Mouse (Mus musculus): Measurements from ENCODE around the gene Rem1. TPM values are rescaled to one million over a fixed set of nuclear protein-coding genes. Genes with fewer than 3 reads are reported as not detected.
A peak's percentile ranks its signal among the peaks of the same experiment; 100 is the strongest.

The Rem1 gene
- polyA plus RNA-seq, 1 experiment from 2014 or later, result 9.6 TPM

- peak overlapping the region; percentile 32 for H3K4me2 ChIP-seq (ENCODE audit: low read length)
- H3K36me3 ChIP-seq (ENCODE audit: control insufficient read depth, insufficient read depth, low read length), result no peaks in the 10 kb centered on the region
- H3K4me3 ChIP-seq (ENCODE audit: low read depth, low read length), result no peak overlapping the region
- H3K9me3 ChIP-seq (ENCODE audit: control insufficient read depth, low read length), result no peaks in the 10 kb centered on the region
- 0 out of 2 replicates have a peak overlapping the region, but pooled peaks have one; percentile 5 for H3K9ac ChIP-seq (ENCODE audit: low read length)
- no peak for DNase-seq (ENCODE audit: low spot score)
- H3K27ac ChIP-seq (ENCODE audit: low read depth), result no peak overlapping the region
- H3K4me1 ChIP-seq (replicated peaks; ENCODE audit: control insufficient read depth, insufficient read depth, low read length), result peaks cover 13% of the 10 kb centered on the region
- H3K27me3 ChIP-seq (replicated peaks; ENCODE audit: control insufficient read depth, insufficient read depth, low read length), result peaks cover 7% of the 10 kb centered on the region; the same call in 1 of the 2 replicates
- no peak for ATAC-seq (replicated peaks; ENCODE audit: low FRiP score, low TSS enrichment, low read depth)
- WGBS, result 29% methylated on average over 17 of the region's 17 CpGs
These were observed 6.6 kb downstream of the Rem1 start for GRCm38 (mm10) chr2:152633334-152633733.

- Histone ChIP-seq H3K4me3 (ENCODE audit: low read depth, low read length) (no peak overlapping the region), H3K4me2 (ENCODE audit: low read length) (no peak overlapping the region), H3K27ac (ENCODE audit: low read depth) (no peak overlapping the region), H3K9me3 (ENCODE audit: control insufficient read depth, low read length) (no peaks in the 10 kb centered on the region), H3K27me3 (replicated peaks; ENCODE audit: control insufficient read depth, insufficient read depth, low read length) (peaks cover 3% of the 10 kb centered on the region; the same call in 1 of the 2 replicates), H3K4me1 (replicated peaks; ENCODE audit: control insufficient read depth, insufficient read depth, low read length) (peaks cover 20% of the 10 kb centered on the region), H3K9ac (ENCODE audit: low read length) (no peak overlapping the region), H3K36me3 (ENCODE audit: control insufficient read depth, insufficient read depth, low read length) (no peaks in the 10 kb centered on the region)
- 73% methylated on average over 29 of the region's 29 CpGs for WGBS
- no peak for DNase-seq (ENCODE audit: low spot score)
- no peak for ATAC-seq (replicated peaks; ENCODE audit: low FRiP score, low TSS enrichment, low read depth)
These were observed 7.6 kb downstream of the Rem1 start for GRCm38 (mm10) chr2:152634311-152634710.

GRCm38 (mm10) chr2:152636246-152637005 is 9.7 kb downstream of the Rem1 start:
- H3K9ac ChIP-seq (ENCODE audit: low read length), result no peak overlapping the region
- ATAC-seq (replicated peaks; ENCODE audit: low FRiP score, low TSS enrichment, low read depth), result peak; percentile 53

GRCm38 (mm10) chr2:152637006-152637322 is 10.2 kb downstream of the Rem1 start:
- H3K9ac ChIP-seq (ENCODE audit: low read length), result no peak overlapping the region
- 63% methylated on average over 6 of the region's 6 CpGs for WGBS

More at GRCm38 (mm10) chr2:152636246-152637005, 9.7 kb downstream of the Rem1 start:
- DNase-seq (ENCODE audit: low spot score), result peak; percentile 67
- peaks cover 26% of the 10 kb centered on the region for H3K4me1 ChIP-seq (replicated peaks; ENCODE audit: control insufficient read depth, insufficient read depth, low read length)
- H3K27ac ChIP-seq (ENCODE audit: low read depth), result peak overlapping the region; percentile 92
- no peaks in the 10 kb centered on the region; the same call in 1 of the 2 replicates for H3K27me3 ChIP-seq (replicated peaks; ENCODE audit: control insufficient read depth, insufficient read depth, low read length)
- H3K36me3 ChIP-seq (ENCODE audit: control insufficient read depth, insufficient read depth, low read length), result no peaks in the 10 kb centered on the region
- no peak overlapping the region for H3K4me3 ChIP-seq (ENCODE audit: low read depth, low read length)
- no peaks in the 10 kb centered on the region for H3K9me3 ChIP-seq (ENCODE audit: control insufficient read depth, low read length)
- peak overlapping the region; percentile 22; the same call in 1 of the 2 replicates for H3K4me2 ChIP-seq (ENCODE audit: low read length)
- 50% methylated on average over 23 of the region's 23 CpGs for WGBS

GRCm38 (mm10) chr2:152637381-152637780 is 10.6 kb downstream of the Rem1 start:
- no peak overlapping the region for H3K9ac ChIP-seq (ENCODE audit: low read length)
- H3K4me3 ChIP-seq (ENCODE audit: low read depth, low read length), result no peak overlapping the region
- no peaks in the 10 kb centered on the region for H3K9me3 ChIP-seq (ENCODE audit: control insufficient read depth, low read length)
- peak overlapping the region; percentile 92 for H3K27ac ChIP-seq (ENCODE audit: low read depth)
- H3K4me1 ChIP-seq (replicated peaks; ENCODE audit: control insufficient read depth, insufficient read depth, low read length), result peaks cover 26% of the 10 kb centered on the region
- ATAC-seq (replicated peaks; ENCODE audit: low FRiP score, low TSS enrichment, low read depth), result no peak
- WGBS, result 82% methylated on average over 4 of the region's 4 CpGs
- H3K4me2 ChIP-seq (ENCODE audit: low read length), result no peak overlapping the region
- H3K27me3 ChIP-seq (replicated peaks; ENCODE audit: control insufficient read depth, insufficient read depth, low read length), result no peaks in the 10 kb centered on the region; the same call in 1 of the 2 replicates
- DNase-seq (ENCODE audit: low spot score), result no peak
- no peaks in the 10 kb centered on the region for H3K36me3 ChIP-seq (ENCODE audit: control insufficient read depth, insufficient read depth, low read length)

More at GRCm38 (mm10) chr2:152637006-152637322, 10.2 kb downstream of the Rem1 start:
- peak overlapping the region; percentile 92 for H3K27ac ChIP-seq (ENCODE audit: low read depth)
- H3K27me3 ChIP-seq (replicated peaks; ENCODE audit: control insufficient read depth, insufficient read depth, low read length), result no peaks in the 10 kb centered on the region; the same call in 1 of the 2 replicates
- DNase-seq (ENCODE audit: low spot score) (no peak), ATAC-seq (replicated peaks; ENCODE audit: low FRiP score, low TSS enrichment, low read depth) (no peak)
- H3K36me3 ChIP-seq (ENCODE audit: control insufficient read depth, insufficient read depth, low read length), result no peaks in the 10 kb centered on the region
- no peak overlapping the region for H3K4me2 ChIP-seq (ENCODE audit: low read length)
- peaks cover 26% of the 10 kb centered on the region for H3K4me1 ChIP-seq (replicated peaks; ENCODE audit: control insufficient read depth, insufficient read depth, low read length)
- H3K9me3 ChIP-seq (ENCODE audit: control insufficient read depth, low read length), result no peaks in the 10 kb centered on the region
- H3K4me3 ChIP-seq (ENCODE audit: low read depth, low read length), result no peak overlapping the region

GRCm38 (mm10) chr2:152638865-152639264 is 12.1 kb downstream of the Rem1 start:
- Histone ChIP-seq H3K9me3 (ENCODE audit: control insufficient read depth, low read length) (no peaks in the 10 kb centered on the region), H3K27me3 (replicated peaks; ENCODE audit: control insufficient read depth, insufficient read depth, low read length) (no peaks in the 10 kb centered on the region; the same call in 1 of the 2 replicates), H3K9ac (ENCODE audit: low read length) (no peak overlapping the region), H3K4me3 (ENCODE audit: low read depth, low read length) (no peak overlapping the region), H3K4me1 (replicated peaks; ENCODE audit: control insufficient read depth, insufficient read depth, low read length) (peaks cover 27% of the 10 kb centered on the region), H3K4me2 (ENCODE audit: low read length) (no peak overlapping the region), H3K36me3 (ENCODE audit: control insufficient read depth, insufficient read depth, low read length) (no peaks in the 10 kb centered on the region), H3K27ac (ENCODE audit: low read depth) (peak overlapping the region; percentile 82)
- 58% methylated on average over 6 of the region's 6 CpGs for WGBS
- ATAC-seq (replicated peaks; ENCODE audit: low FRiP score, low TSS enrichment, low read depth) (no peak), DNase-seq (ENCODE audit: low spot score) (no peak)

GRCm38 (mm10) chr2:152639406-152640113 is 12.8 kb downstream of the Rem1 start:
- DNase-seq (ENCODE audit: low spot score), result no peak
- WGBS, result 19% methylated on average over 11 of the region's 11 CpGs
- H3K27ac ChIP-seq (ENCODE audit: low read depth), result peak overlapping the region; percentile 82
- H3K9ac ChIP-seq (ENCODE audit: low read length), result no peak overlapping the region
- no peaks in the 10 kb centered on the region for H3K9me3 ChIP-seq (ENCODE audit: control insufficient read depth, low read length)
- no peak overlapping the region for H3K4me3 ChIP-seq (ENCODE audit: low read depth, low read length)
- ATAC-seq (replicated peaks; ENCODE audit: low FRiP score, low TSS enrichment, low read depth), result peak; percentile 45; the same call in 1 of the 2 replicates
- no peaks in the 10 kb centered on the region for H3K36me3 ChIP-seq (ENCODE audit: control insufficient read depth, insufficient read depth, low read length)
- H3K4me2 ChIP-seq (ENCODE audit: low read length), result no peak overlapping the region
- peaks cover 27% of the 10 kb centered on the region for H3K4me1 ChIP-seq (replicated peaks; ENCODE audit: control insufficient read depth, insufficient read depth, low read length)
- no peaks in the 10 kb centered on the region; the same call in 1 of the 2 replicates for H3K27me3 ChIP-seq (replicated peaks; ENCODE audit: control insufficient read depth, insufficient read depth, low read length)

GRCm38 (mm10) chr2:152652901-152653620 is 26.3 kb downstream of the Rem1 start:
- ATAC-seq (replicated peaks; ENCODE audit: low FRiP score, low TSS enrichment, low read depth) (no peak), DNase-seq (ENCODE audit: low spot score) (no peak)
- H3K27ac ChIP-seq (ENCODE audit: low read depth), result no peak overlapping the region

More at GRCm38 (mm10) chr2:152652901-152653620, 26.3 kb downstream of the Rem1 start:
- Histone ChIP-seq H3K4me1 (replicated peaks; ENCODE audit: control insufficient read depth, insufficient read depth, low read length) (peaks cover 4% of the 10 kb centered on the region; the same call in 1 of the 2 replicates), H3K4me3 (ENCODE audit: low read depth, low read length) (no peak overlapping the region), H3K9ac (ENCODE audit: low read length) (no peak overlapping the region), H3K4me2 (ENCODE audit: low read length) (no peak overlapping the region), H3K9me3 (ENCODE audit: control insufficient read depth, low read length) (no peaks in the 10 kb centered on the region), H3K27me3 (replicated peaks; ENCODE audit: control insufficient read depth, insufficient read depth, low read length) (no peaks in the 10 kb centered on the region), H3K36me3 (ENCODE audit: control insufficient read depth, insufficient read depth, low read length) (no peaks in the 10 kb centered on the region)
- WGBS, result 55% methylated on average over 10 of the region's 10 CpGs

Measured in intestine, embryonic 14.5 days (tissue).